Mouse (Mus musculus) hindbrain, embryonic 14.5 days (tissue): ENCODE data around the gene Mbnl1. TPM values are rescaled to one million over a fixed set of nuclear protein-coding genes. Genes with fewer than 3 reads are reported as not detected.

ENCODE experiments used
- ATAC-seq: fragments of 200-750 bp; cut with Nextera tagmentation; 2 replicates; pipeline ENCODE4 v1.8.0; 2017; ENCODE audit warnings: moderate number of reproducible peaks, mild to moderate bottlenecking, moderate TSS enrichment, moderate library complexity; ENCODE audit not compliant: low FRiP score
- DNase-seq: peaks from one replicate; pipeline ENCODE4 v3.0.0-alpha.2; 2015; ENCODE audit warnings: low spot score
- H3K27ac ChIP-seq: fragments of 300-500 bp; sonication (generic); 2 replicates; pipeline ENCODE4 v1.5.1; 2014; ENCODE audit warnings: mild to moderate bottlenecking, moderate library complexity
- H3K27me3 ChIP-seq: fragments of 300-500 bp; sonication (generic); 2 replicates; pipeline ENCODE4 v1.6.1; 2014; ENCODE audit warnings: mild to moderate bottlenecking, low read length, mixed read lengths; ENCODE audit not compliant: control insufficient read depth, insufficient read depth
- H3K36me3 ChIP-seq: fragments of 300-500 bp; sonication (generic); replicated peaks from 2 replicates; pipeline ENCODE4 v1.6.1; 2014; ENCODE audit not compliant: control insufficient read depth, insufficient read depth
- H3K4me1 ChIP-seq: fragments of 300-500 bp; sonication (generic); replicated peaks from 2 replicates; pipeline ENCODE4 v1.6.1; 2014; ENCODE audit warnings: antibody characterized with exemption, low read length, mixed read lengths; ENCODE audit not compliant: control insufficient read depth, insufficient read depth
- H3K4me2 ChIP-seq: fragments of 300-500 bp; sonication (generic); replicated peaks from 2 replicates; pipeline ENCODE4 v1.6.1; 2014; ENCODE audit warnings: mild to moderate bottlenecking, moderate library complexity
- H3K4me3 ChIP-seq: fragments of 300-500 bp; sonication (generic); replicated peaks from 2 replicates; pipeline ENCODE4 v1.5.1; 2014; ENCODE audit warnings: mild to moderate bottlenecking, low read length
- H3K9ac ChIP-seq: fragments of 300-500 bp; sonication (generic); 2 replicates; pipeline ENCODE4 v1.6.1; 2014
- H3K9me3 ChIP-seq: fragments of 300-500 bp; sonication (generic); 2 replicates; pipeline ENCODE4 v1.6.1; 2016; ENCODE audit warnings: low read length; ENCODE audit not compliant: control insufficient read depth
- WGBS: fragments of 180-500 bp; shearing (Covaris S2); extraction: QIAGEN DNeasy Blood & Tissue Kit; methylation state at CpG from one replicate; pipeline ENCODE4 v1.1.7; 2014; 5-methylcytosine and 5-hydroxymethylcytosine counted together
- polyA plus RNA-seq: library from polyadenylated mRNA; unstranded; fragments of >200 nt; fragmentation: Nextera tagmentation; extraction: Ambion mirVana; gene quantifications from 2 replicates; pipeline ENCODE4 v1.2.1, GENCODE M21; 2014

Mbnl1 gene
- polyA plus RNA-seq, 1 experiment from 2014 or later = 63.2 TPM

GRCm38 (mm10) chr3:60616147-60616546, 143.5 kb downstream of the Mbnl1 start:
- Histone ChIP-seq H3K27ac (no peak overlapping the region), H3K9me3 (no peaks in the 10 kb centered on the region), H3K36me3 (no peaks in the 10 kb centered on the region), H3K4me1 (no peaks in the 10 kb centered on the region), H3K27me3 (no peaks in the 10 kb centered on the region), H3K9ac (no peak overlapping the region), H3K4me3 (no peak overlapping the region), H3K4me2 (no peak overlapping the region)
- DNase-seq (no peak), ATAC-seq (no peak)
- WGBS = 89% methylated on average over 2 of the region's 2 CpGs

GRCm38 (mm10) chr3:60617643-60618042, 145.0 kb downstream of the Mbnl1 start:
- H3K4me3 ChIP-seq = no peak overlapping the region
- ATAC-seq (no peak), DNase-seq (no peak)
- no peaks in the 10 kb centered on the region for H3K4me1 ChIP-seq
- no peaks in the 10 kb centered on the region for H3K27me3 ChIP-seq
- H3K4me2 ChIP-seq = no peak overlapping the region
- no peak overlapping the region for H3K27ac ChIP-seq
- H3K9ac ChIP-seq = no peak overlapping the region
- no peaks in the 10 kb centered on the region for H3K9me3 ChIP-seq
- 100% methylated on average over 1 of the region's 1 CpGs for WGBS
- no peaks in the 10 kb centered on the region; the same call in 1 of the 2 replicates for H3K36me3 ChIP-seq

- 79% methylated on average over 2 of the region's 2 CpGs for WGBS
- no peak for DNase-seq
Measured at GRCm38 (mm10) chr3:60620236-60620635, 147.6 kb downstream of the Mbnl1 start.

GRCm38 (mm10) chr3:60631183-60631582, 158.6 kb downstream of the Mbnl1 start:
- Histone ChIP-seq H3K4me1 (no peaks in the 10 kb centered on the region), H3K4me3 (no peak overlapping the region), H3K9me3 (no peaks in the 10 kb centered on the region), H3K36me3 (peaks cover 12% of the 10 kb centered on the region), H3K4me2 (no peak overlapping the region), H3K27me3 (no peaks in the 10 kb centered on the region), H3K27ac (no peak overlapping the region), H3K9ac (no peak overlapping the region)
- 95% methylated on average over 2 of the region's 2 CpGs for WGBS
- ATAC-seq (no peak), DNase-seq (no peak)

More at GRCm38 (mm10) chr3:60620236-60620635, 147.6 kb downstream of the Mbnl1 start:
- Histone ChIP-seq H3K4me3 (no peak overlapping the region), H3K27ac (no peak overlapping the region), H3K36me3 (no peaks in the 10 kb centered on the region; the same call in 1 of the 2 replicates), H3K9me3 (no peaks in the 10 kb centered on the region), H3K27me3 (no peaks in the 10 kb centered on the region), H3K9ac (no peak overlapping the region), H3K4me2 (no peak overlapping the region), H3K4me1 (no peaks in the 10 kb centered on the region)
- ATAC-seq = no peak

GRCm38 (mm10) chr3:60631754-60632153, 159.1 kb downstream of the Mbnl1 start:
- no peak overlapping the region for H3K27ac ChIP-seq
- ATAC-seq = no peak
- no peak for DNase-seq
- H3K4me3 ChIP-seq = no peak overlapping the region
- no peaks in the 10 kb centered on the region for H3K27me3 ChIP-seq
- no peaks in the 10 kb centered on the region for H3K9me3 ChIP-seq
- WGBS = 87% methylated on average over 5 of the region's 5 CpGs
- H3K36me3 ChIP-seq = peaks cover 12% of the 10 kb centered on the region
- H3K9ac ChIP-seq = no peak overlapping the region
- no peaks in the 10 kb centered on the region for H3K4me1 ChIP-seq
- no peak overlapping the region for H3K4me2 ChIP-seq

GRCm38 (mm10) chr3:60632796-60633466, 160.3 kb downstream of the Mbnl1 start:
- Histone ChIP-seq H3K36me3 (peaks cover 12% of the 10 kb centered on the region; the same call in 1 of the 2 replicates), H3K4me3 (no peak overlapping the region), H3K27ac (no peak overlapping the region), H3K27me3 (no peaks in the 10 kb centered on the region), H3K9me3 (no peaks in the 10 kb centered on the region), H3K4me2 (no peak overlapping the region), H3K4me1 (no peaks in the 10 kb centered on the region), H3K9ac (no peak overlapping the region)
- DNase-seq (no peak), ATAC-seq (no peak)
- 97% methylated on average over 1 of the region's 1 CpGs for WGBS

GRCm38 (mm10) chr3:60638530-60638929, 165.9 kb downstream of the Mbnl1 start:
- Histone ChIP-seq H3K36me3 (no peaks in the 10 kb centered on the region), H3K4me1 (no peaks in the 10 kb centered on the region), H3K27me3 (no peaks in the 10 kb centered on the region), H3K27ac (no peak overlapping the region), H3K4me2 (no peak overlapping the region), H3K9ac (no peak overlapping the region), H3K9me3 (no peaks in the 10 kb centered on the region), H3K4me3 (no peak overlapping the region)
- 80% methylated on average over 3 of the region's 3 CpGs for WGBS
- no peak for ATAC-seq
- no peak for DNase-seq

- Histone ChIP-seq H3K27me3 (no peaks in the 10 kb centered on the region), H3K4me1 (no peaks in the 10 kb centered on the region), H3K9ac (no peak overlapping the region), H3K27ac (no peak overlapping the region), H3K4me2 (no peak overlapping the region), H3K4me3 (no peak overlapping the region), H3K36me3 (no peaks in the 10 kb centered on the region), H3K9me3 (no peaks in the 10 kb centered on the region)
- DNase-seq (no peak), ATAC-seq (no peak)
- WGBS = 73% methylated on average over 5 of the region's 5 CpGs
Measured at GRCm38 (mm10) chr3:60639135-60639534, 166.5 kb downstream of the Mbnl1 start.

GRCm38 (mm10) chr3:60642227-60642626, 169.6 kb downstream of the Mbnl1 start:
- Histone ChIP-seq H3K9me3 (no peaks in the 10 kb centered on the region), H3K9ac (no peak overlapping the region), H3K36me3 (no peaks in the 10 kb centered on the region), H3K4me2 (no peak overlapping the region), H3K27ac (no peak overlapping the region), H3K4me3 (no peak overlapping the region), H3K27me3 (no peaks in the 10 kb centered on the region), H3K4me1 (no peaks in the 10 kb centered on the region)
- 91% methylated on average over 3 of the region's 3 CpGs for WGBS
- no peak for DNase-seq
- no peak for ATAC-seq

GRCm38 (mm10) chr3:60645531-60645930, 172.9 kb downstream of the Mbnl1 start:
- WGBS = 88% methylated on average over 1 of the region's 1 CpGs

More at GRCm38 (mm10) chr3:60645531-60645930, 172.9 kb downstream of the Mbnl1 start:
- DNase-seq (no peak), ATAC-seq (no peak)
- no peak overlapping the region for H3K4me3 ChIP-seq
- H3K27ac ChIP-seq = no peak overlapping the region
- no peaks in the 10 kb centered on the region for H3K27me3 ChIP-seq
- no peak overlapping the region for H3K9ac ChIP-seq
- no peak overlapping the region for H3K4me2 ChIP-seq
- no peaks in the 10 kb centered on the region for H3K36me3 ChIP-seq
- H3K9me3 ChIP-seq = no peaks in the 10 kb centered on the region
- no peaks in the 10 kb centered on the region for H3K4me1 ChIP-seq
